Mouse (Mus musculus) CD4-positive, CD25-positive, alpha-beta regulatory T cell, adult 4 months (primary cell): ENCODE measurements around the gene Smok3c. TPM values are rescaled to one million over a fixed set of nuclear protein-coding genes. Genes with fewer than 3 reads are reported as not detected.
A peak's percentile ranks its signal among the peaks of the same experiment; 100 is the strongest.
"Not testable (repeated sequence)": the region's sequence is repeated elsewhere in the genome, so short reads cannot be mapped to it uniquely, and the experiment has no call there.

Experiments used
- ATAC-seq: one replicate; pipeline ENCODE4 v1.8.0; 2017
- polyA plus RNA-seq, 2 experiments: library from polyadenylated mRNA; unstranded; fragments of 100-300 nt; shearing (Covaris generic); gene quantifications; one replicate each; pipeline ENCODE4 v1.2.1; 2017

The Smok3c gene
- polyA plus RNA-seq: not detected

DNA sequence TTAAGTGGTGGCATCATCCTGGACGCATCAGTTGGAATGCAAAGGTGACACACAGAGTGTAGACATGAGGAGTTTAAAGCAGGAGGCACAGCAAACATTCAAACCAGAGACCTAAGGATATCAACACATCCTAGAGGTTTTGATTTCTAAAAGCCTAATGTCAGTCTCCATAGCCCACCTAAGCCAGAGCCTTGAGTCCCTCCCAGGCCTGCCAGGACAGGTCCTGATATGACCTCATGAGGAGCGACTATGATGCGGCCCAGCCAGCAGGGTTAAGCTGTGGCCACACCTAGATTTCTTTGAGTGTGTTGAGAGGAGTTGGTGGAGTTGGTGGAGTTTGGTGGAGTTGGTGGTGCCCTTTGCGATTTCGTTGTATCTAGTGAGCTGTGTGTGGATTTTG is at the start of gene Smok3c:
TSS of gene Smok3c (plus strand) at position 301 of the 400 bp plus-strand sequence.
- ATAC-seq: not testable (repeated sequence)

GRCm38 (mm10) chr5:138009437-138009836 is 43.6 kb upstream of the Smok3c start:
- no peak for ATAC-seq

- ATAC-seq: no peak
These were observed 40.6 kb upstream of the Smok3c start for GRCm38 (mm10) chr5:138012382-138012781.

DNA sequence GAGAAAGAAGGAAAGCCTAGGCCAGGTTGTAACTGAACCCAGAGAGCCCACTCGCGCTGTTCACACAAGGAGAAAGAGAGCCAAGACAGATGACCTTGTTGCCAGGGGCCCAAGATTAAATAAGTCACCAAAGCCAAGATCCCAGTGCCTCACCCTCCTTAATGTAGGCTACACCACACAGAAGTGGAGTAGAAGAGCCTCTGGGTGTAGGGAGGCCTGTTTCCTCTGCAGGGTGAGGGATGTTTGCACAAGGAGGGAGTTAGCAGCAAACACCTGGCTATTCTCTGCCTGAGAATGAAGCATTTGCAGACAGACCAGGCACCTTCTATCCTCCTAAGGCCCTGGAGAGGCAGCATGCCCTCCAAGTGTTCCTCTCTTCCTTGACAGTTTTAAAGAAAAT is 36.5 kb upstream of the Smok3c start:
- ATAC-seq: no peak

DNA sequence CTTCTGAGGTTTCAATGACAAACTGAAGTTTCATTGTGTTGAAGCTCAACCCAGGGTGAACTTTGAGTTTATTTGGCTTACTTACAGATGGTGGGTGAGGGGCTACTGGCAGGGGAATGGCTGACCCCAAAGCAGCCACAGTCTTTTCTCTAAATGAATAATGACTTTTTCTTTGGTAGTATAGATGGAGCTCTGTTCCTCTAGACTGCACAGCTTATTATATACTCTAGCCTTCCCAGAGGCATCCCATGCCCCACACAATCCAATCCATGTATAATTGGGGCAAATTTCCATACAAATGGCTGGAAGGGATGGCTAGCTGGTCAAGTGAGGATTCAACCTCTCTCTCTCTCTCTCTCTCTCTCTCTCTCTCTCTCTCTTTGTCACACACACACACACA is 36.0 kb upstream of the Smok3c start:
- no peak for ATAC-seq

- ATAC-seq: not testable (repeated sequence)
These were observed 33.4 kb upstream of the Smok3c start for GRCm38 (mm10) chr5:138019577-138019976.

DNA sequence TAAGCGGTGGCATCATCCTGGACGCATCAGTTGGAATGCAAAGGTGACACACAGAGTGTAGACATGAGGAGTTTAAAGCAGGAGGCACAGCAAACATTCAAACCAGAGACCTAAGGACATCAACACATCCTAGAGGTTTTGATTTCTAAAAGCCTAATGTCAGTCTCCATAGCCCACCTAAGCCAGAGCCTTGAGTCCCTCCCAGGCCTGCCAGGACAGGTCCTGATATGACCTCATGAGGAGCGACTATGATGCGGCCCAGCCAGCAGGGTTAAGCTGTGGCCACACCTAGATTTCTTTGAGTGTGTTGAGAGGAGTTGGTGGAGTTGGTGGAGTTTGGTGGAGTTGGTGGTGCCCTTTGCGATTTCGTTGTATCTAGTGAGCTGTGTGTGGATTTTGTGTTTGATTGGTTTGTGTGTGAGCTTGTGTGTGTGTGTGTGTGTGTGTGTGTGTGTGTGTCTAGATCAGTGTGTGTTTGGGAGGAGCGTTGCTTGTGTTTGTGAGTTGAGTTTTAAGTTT is 32.0 kb upstream of the Smok3c start, which contains the start of the genes Smok3a and Smok3b:
TSS of gene Smok3a (plus strand) at position 301 of the 519 bp plus-strand sequence.
TSS of gene Smok3b (plus strand) at position 469 of the 519 bp plus-strand sequence.
- not testable (repeated sequence) for ATAC-seq

- no peak for ATAC-seq
These were observed 20.8 kb downstream of the Smok3c start for GRCm38 (mm10) chr5:138073803-138074202.

GRCm38 (mm10) chr5:138075684-138076083 is 22.7 kb downstream of the Smok3c start:
- no peak for ATAC-seq

DNA sequence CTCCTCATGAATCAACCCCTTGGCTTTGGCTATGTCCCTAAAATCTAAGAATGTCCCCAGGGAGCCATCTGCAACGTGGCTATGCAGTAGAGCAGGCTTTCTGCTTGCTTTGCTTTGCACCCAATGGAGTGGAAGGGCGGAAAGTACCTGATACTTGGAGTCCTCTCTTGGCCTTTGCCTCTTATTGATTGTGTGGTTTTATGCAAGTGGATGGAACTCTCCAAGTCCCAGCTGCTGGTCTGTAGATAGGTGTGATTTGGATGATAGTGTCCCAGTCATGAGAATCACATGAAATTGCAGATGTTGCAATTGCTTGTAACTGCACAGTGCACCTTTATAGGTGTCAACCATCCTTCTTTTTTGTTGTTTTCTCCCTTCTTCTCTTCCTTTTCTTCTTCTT is 23.2 kb downstream of the Smok3c start:
- no peak for ATAC-seq

GRCm38 (mm10) chr5:138080456-138080855 is 27.5 kb downstream of the Smok3c start:
- no peak for ATAC-seq

GRCm38 (mm10) chr5:138081446-138081845 is 28.5 kb downstream of the Smok3c start:
- no peak for ATAC-seq

DNA sequence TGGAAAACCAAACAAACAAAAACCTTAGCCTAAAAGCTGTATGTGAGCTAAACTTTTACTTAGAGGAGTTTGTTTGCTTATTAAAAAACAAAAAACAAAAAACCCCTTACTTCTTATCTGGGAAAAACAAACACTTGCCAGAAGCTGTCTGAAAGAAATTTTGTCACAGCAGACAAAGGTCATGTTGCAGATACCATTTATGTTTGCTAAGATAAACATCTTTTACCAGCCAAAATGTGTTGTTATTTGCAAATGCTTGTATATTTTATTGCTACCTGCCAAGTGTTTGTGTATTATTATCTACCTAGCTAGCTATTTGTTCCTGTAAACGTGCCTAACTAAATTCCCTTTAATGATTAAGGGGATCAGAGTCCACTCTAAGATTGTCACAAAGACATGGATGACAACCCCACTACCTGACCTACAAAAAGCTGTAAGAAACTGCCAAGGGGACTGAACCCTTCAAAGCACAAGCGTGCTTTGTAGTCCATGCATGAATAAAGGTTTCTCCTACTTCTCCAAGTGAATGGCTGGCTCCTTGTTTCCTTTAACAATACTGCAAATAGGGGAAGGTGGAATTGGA is 30.4 kb downstream of the Smok3c start:
- ATAC-seq: no peak

GRCm38 (mm10) chr5:138083936-138084335 is 30.9 kb downstream of the Smok3c start:
- ATAC-seq: no peak

- no peak for ATAC-seq
These were observed 31.5 kb downstream of the Smok3c start for GRCm38 (mm10) chr5:138084507-138084906.

- ATAC-seq: peak; percentile 100
These were observed 32.0 kb downstream of the Smok3c start, which contains the start of gene Zkscan1 for GRCm38 (mm10) chr5:138084996-138085395. Zkscan1 (plus strand) TSS chr5:138085084.

GRCm38 (mm10) chr5:138085421-138085911 is 32.5 kb downstream of the Smok3c start:
- ATAC-seq: peak; percentile 61

DNA sequence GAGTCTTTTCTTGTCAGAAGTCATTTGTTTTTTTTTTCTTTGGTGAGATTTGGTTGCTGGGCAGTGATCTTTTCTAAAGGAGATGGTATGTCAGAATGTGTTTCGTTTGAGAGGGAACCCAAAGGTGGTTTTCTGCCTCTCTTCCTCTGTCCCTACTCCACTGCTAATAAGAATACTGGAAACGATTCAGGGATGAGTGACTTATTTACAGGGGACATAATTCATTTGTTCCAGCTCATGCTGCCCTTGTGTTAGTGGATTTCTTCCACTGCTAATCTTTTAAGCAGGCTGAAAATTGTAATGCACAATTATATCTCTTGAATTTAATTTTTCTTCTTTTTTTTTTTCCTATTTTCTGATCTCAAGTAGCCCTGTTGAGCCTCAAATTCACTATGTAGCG is 33.8 kb downstream of the Smok3c start:
- ATAC-seq: no peak

GRCm38 (mm10) chr5:138088366-138088765 is 35.4 kb downstream of the Smok3c start:
- ATAC-seq: no peak

GRCm38 (mm10) chr5:138089108-138089551 is 36.1 kb downstream of the Smok3c start:
- no peak for ATAC-seq

DNA sequence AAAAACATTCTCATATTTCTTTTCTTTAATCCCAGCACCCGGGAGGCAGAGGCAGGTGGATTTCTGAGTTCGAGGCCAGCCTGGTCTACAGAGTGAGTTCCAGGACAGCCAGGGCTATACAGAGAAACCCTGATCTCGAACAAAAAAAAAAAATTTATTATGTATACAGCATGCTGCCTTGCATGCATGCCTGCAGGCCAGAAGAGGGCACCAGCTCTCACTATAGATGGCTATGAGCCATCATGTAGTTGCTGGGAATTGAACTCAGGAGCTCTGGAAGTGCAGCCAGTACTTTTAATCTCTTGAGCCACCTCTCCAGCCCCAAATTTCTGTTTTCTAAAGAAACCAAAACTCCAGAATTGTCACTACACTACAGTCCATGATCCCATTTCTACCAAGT is 37.3 kb downstream of the Smok3c start:
- no peak for ATAC-seq

DNA sequence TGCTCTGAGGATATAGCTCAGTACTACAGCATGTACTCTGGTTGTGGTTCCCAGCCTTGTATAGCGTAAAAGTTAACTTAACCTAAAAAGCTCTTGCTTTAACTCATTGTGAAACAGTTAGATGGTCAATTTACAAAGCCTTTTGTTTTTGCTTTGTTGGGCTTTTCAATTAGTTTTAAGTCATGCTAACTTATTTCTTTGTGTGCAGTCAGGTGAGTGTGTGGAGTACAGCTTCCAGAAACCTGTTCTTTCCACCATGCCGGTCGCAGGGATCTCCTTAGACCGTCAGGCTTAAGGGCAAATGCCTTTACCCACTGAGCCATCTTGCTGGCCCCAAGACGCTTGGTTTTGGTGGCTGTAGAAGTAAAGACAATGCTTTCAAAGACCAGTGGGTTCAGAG is 37.7 kb downstream of the Smok3c start:
- ATAC-seq: no peak

DNA sequence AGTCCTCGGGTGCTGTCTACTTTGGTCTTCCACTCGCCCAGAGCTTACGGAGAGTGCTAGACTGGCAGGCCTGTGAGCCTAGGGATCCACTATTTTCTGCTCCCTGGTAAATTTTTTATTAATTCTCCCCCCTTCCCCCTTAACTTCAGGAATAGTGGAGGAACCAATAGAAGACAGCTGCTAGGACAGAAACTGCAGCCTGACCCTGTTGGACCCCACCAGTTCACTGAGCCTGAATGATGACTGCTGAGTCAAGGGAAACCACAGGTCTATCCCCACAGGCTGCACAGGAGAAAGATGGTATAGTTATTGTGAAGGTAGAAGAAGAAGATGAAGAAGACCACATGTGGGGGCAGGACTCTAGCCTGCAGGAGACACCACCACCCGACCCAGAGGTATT is 39.8 kb downstream of the Smok3c start:
- no peak for ATAC-seq

GRCm38 (mm10) chr5:138094474-138094873 is 41.5 kb downstream of the Smok3c start:
- ATAC-seq: no peak
